ENCODE assay signal across 11 mouse cellular contexts in the genomic region with DNA sequence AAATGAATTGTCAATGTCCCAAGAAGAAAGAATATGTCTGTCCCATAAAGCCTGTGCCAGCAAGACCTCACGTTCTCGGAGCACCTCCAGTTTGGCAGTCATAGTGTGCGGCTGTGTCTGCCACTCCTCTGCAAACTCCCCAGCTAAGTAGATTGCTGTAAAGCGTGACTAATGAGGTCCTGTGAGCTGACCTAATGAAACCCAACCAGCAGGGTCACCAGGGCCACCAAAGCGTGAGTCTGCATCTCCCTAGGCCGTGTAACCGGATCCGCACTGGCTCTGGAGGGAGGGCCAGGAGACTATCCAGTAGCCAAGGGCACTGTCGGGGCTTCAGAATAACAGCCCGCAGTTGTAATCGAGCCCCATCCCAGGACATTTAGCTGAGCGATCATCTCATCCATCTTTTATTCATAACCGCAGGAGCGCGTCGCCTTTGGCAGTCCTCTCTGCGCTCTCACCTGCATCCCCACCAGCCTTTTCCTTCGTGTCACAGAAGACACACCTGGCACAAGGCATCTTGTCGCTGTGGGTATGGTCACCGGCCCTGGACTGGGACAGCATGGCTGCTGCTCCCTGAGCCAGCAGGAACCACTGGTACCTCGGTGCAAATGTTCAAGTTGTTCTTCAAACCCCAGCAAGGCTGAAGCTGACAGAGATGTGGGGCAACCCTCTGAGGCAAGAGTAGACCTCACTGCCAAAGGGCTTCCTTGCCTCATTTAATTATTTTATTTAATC. TPM values are rescaled to one million over a fixed set of nuclear protein-coding genes. Genes with fewer than 3 reads are reported as not detected.
DNase-seq lines count a peak whose midpoint lies in the region; ATAC-seq lines count a peak whose summit lies in the region.
"Had no signal": no experiment of that assay in that cellular context is flagged by ENCODE, and none has a peak within 500 bp of the region (broad histone marks: within the 10 kb centered on the region; RNA-seq: fewer than 3 reads in every experiment).

No protein-coding gene starts in this region.

- no peaks in the 10 kb centered on the region for H3K36me3 ChIP-seq in neural tube, embryonic 15.5 days

- no peaks in the 10 kb centered on the region for H3K9me3 ChIP-seq in neural tube, embryonic 15.5 days (replicated peaks)

- peak; percentile 63 for DNase-seq in neural tube, embryonic 10.5 days (ENCODE audit: extremely low spot score, low spot score)
- peak; percentile 80 for DNase-seq in gastrocnemius, postnatal 25 days
- DNase-seq in kidney, postnatal 25 days, result peak; percentile 55 to 86
- DNase-seq in testis, postnatal 14 days (ENCODE audit: low spot score), result no peak
- no peak for DNase-seq in right cerebral cortex, postnatal 25 days
- no peak for DNase-seq in adrenal gland, adult 18-20 months (ENCODE audit: low spot score in 2 of 2)
- DNase-seq: thymus, adult 18-20 months had no signal

- no peak overlapping the region for H3K27ac ChIP-seq in neural tube, embryonic 15.5 days (replicated peaks)

- H3K4me2 ChIP-seq in neural tube, embryonic 15.5 days, result no peak overlapping the region

- ATAC-seq in neural tube, embryonic 15.5 days (ENCODE audit: low FRiP score), result no peak
- no peak for ATAC-seq in megakaryocyte, adult 5-6 weeks (ENCODE audit: poor library complexity, severe bottlenecking)

- no peak overlapping the region for H3K4me3 ChIP-seq in neural tube, embryonic 15.5 days (replicated peaks)

- no peaks in the 10 kb centered on the region for H3K27me3 ChIP-seq in neural tube, embryonic 15.5 days (replicated peaks)

- H3K9ac ChIP-seq in neural tube, embryonic 15.5 days (replicated peaks), result no peak overlapping the region

- 20% methylated on average over 21 of the region's 21 CpGs for WGBS in neural tube, embryonic 15.5 days

- H3K4me1 ChIP-seq in neural tube, embryonic 15.5 days, result 0 out of 2 replicates have a peak, but pooled peaks cover 6% of the 10 kb centered on the region

RNA-seq across cellular contexts. Expression of gene Lrrc10, which starts 24.0 kb away (rescaled TPM):
- polyA plus RNA-seq in neural tube, embryonic 15.5 days (2015; fragmentation: Nextera tagmentation; extraction: Ambion mirVana), result not detected in 2 replicates
- total RNA-seq in gastrocnemius, postnatal 25 days (2021), result not detected
- not detected in 2 replicates for total RNA-seq in megakaryocyte, adult 5-6 weeks (2015)
- total RNA-seq in megakaryocyte, adult 5-6 weeks (2017), result not detected in 2 replicates
- total RNA-seq in adrenal gland, adult 18-20 months (2021), result not detected

RNA-seq across cellular contexts. Expression of gene Best3, which starts 35.1 kb away (rescaled TPM):
- polyA plus RNA-seq in neural tube, embryonic 15.5 days (2015; fragmentation: Nextera tagmentation; extraction: Ambion mirVana), result 0.10 and 0.14 TPM in 2 replicates
- 10 to 100 TPM; 18.2 to 18.6 TPM for total RNA-seq in gastrocnemius, postnatal 25 days (2021)
- total RNA-seq in megakaryocyte, adult 5-6 weeks (2015), result not detected in 2 replicates
- total RNA-seq in megakaryocyte, adult 5-6 weeks (2017), result not detected in 2 replicates
- under 1 TPM; 0.20 to 0.29 TPM for total RNA-seq in adrenal gland, adult 18-20 months (2021)

RNA-seq across cellular contexts. Expression of gene Cct2, which starts 42.4 kb away (rescaled TPM):
- 247 and 251 TPM in 2 replicates for polyA plus RNA-seq in neural tube, embryonic 15.5 days (2015; fragmentation: Nextera tagmentation; extraction: Ambion mirVana)
- 100 to 1,000 TPM; 104 to 109 TPM for total RNA-seq in gastrocnemius, postnatal 25 days (2021)
- 265 and 283 TPM in 2 replicates for total RNA-seq in megakaryocyte, adult 5-6 weeks (2015)
- 250 and 266 TPM in 2 replicates for total RNA-seq in megakaryocyte, adult 5-6 weeks (2017)
- 100 to 1,000 TPM; 211 to 254 TPM for total RNA-seq in adrenal gland, adult 18-20 months (2021)

RNA-seq across cellular contexts. Expression of gene Gm10271, which starts 48.8 kb away (rescaled TPM):
- not detected in 2 replicates for polyA plus RNA-seq in neural tube, embryonic 15.5 days (2015; fragmentation: Nextera tagmentation; extraction: Ambion mirVana)
- not detected for total RNA-seq in gastrocnemius, postnatal 25 days (2021)
- total RNA-seq in megakaryocyte, adult 5-6 weeks (2015), result not detected in 2 replicates
- not detected in 2 replicates for total RNA-seq in megakaryocyte, adult 5-6 weeks (2017)
- total RNA-seq in adrenal gland, adult 18-20 months (2021), result not detected
- total RNA-seq: ES-E14 had no signal
- polyA plus RNA-seq: gonadal fat pad, adult 2 months had no signal

Comparison
In these comparisons a context has a peak if more than half of its experiments do, and no peak if none do; other contexts are left out.
1. DNase-seq: peak in neural tube, embryonic 10.5 days (single experiment), gastrocnemius, postnatal 25 days (single experiment) and kidney, postnatal 25 days (2 of 2); none in testis, postnatal 14 days (single experiment), right cerebral cortex, postnatal 25 days (single experiment) and adrenal gland, adult 18-20 months (0 of 2).
2. RNA of gene Best3, which starts 35.1 kb away (total RNA-seq): 18.2 to 18.6 TPM in gastrocnemius, postnatal 25 days; 0.20 to 0.29 TPM in adrenal gland, adult 18-20 months and not detected in megakaryocyte, adult 5-6 weeks; every median in the first group is over 10 times any median in the second.